Mouse (Mus musculus) lung, embryonic 14.5 days (tissue): Measurements from ENCODE around the gene Vps37d. TPM values are rescaled to one million over a fixed set of nuclear protein-coding genes. Genes with fewer than 3 reads are reported as not detected.
"Not testable (repeated sequence)": the region's sequence is repeated elsewhere in the genome, so short reads cannot be mapped to it uniquely, and the experiment has no call there.

Experiments used
- ATAC-seq: fragments of 200-750 bp; cut with Nextera tagmentation; 2 replicates; pipeline ENCODE4 v1.8.0; 2017; ENCODE audit warnings: mild to moderate bottlenecking, moderate TSS enrichment, moderate library complexity; ENCODE audit not compliant: insufficient read depth
- DNase-seq: peaks from one replicate; pipeline ENCODE4 v3.0.0-alpha.2; 2015
- H3K27ac ChIP-seq: fragments of 300-500 bp; sonication (generic); 2 replicates; pipeline ENCODE4 v1.5.1; 2014; ENCODE audit warnings: low read depth, mild to moderate bottlenecking, moderate library complexity
- H3K27me3 ChIP-seq: fragments of 300-500 bp; sonication (generic); 2 replicates; pipeline ENCODE4 v1.6.1; 2014; ENCODE audit warnings: low read length, control low read depth; ENCODE audit not compliant: insufficient read depth
- H3K36me3 ChIP-seq: fragments of 300-500 bp; sonication (generic); 2 replicates; pipeline ENCODE4 v1.6.1; 2014; ENCODE audit warnings: control low read depth; ENCODE audit not compliant: insufficient read depth
- H3K4me1 ChIP-seq: fragments of 300-500 bp; sonication (generic); 2 replicates; pipeline ENCODE4 v1.6.1; 2014; ENCODE audit warnings: antibody characterized with exemption, control low read depth; ENCODE audit not compliant: insufficient read depth
- H3K4me2 ChIP-seq: fragments of 300-500 bp; sonication (generic); 2 replicates; pipeline ENCODE4 v1.6.1; 2014; ENCODE audit warnings: mild to moderate bottlenecking
- H3K4me3 ChIP-seq: fragments of 300-500 bp; sonication (generic); 2 replicates; pipeline ENCODE4 v1.5.1; 2014; ENCODE audit warnings: low read depth, low read length
- H3K9ac ChIP-seq: fragments of 300-500 bp; sonication (generic); 2 replicates; pipeline ENCODE4 v1.6.1; 2014
- H3K9me3 ChIP-seq: fragments of 300-500 bp; sonication (generic); 2 replicates; pipeline ENCODE4 v1.6.1; 2016; ENCODE audit warnings: low read depth, low read length, control low read depth
- CTCF ChIP-seq: IDR thresholded peaks from 2 replicates; pipeline ENCODE4 v1.5.1; 2016; ENCODE audit warnings: antibody characterized with exemption, low read depth
- WGBS: fragments of 180-500 bp; shearing (Covaris S2); extraction: QIAGEN DNeasy Blood & Tissue Kit; methylation state at CpG from one replicate; pipeline ENCODE4 v1.1.7; 2014; 5-methylcytosine and 5-hydroxymethylcytosine counted together
- polyA plus RNA-seq: library from polyadenylated mRNA; unstranded; fragments of >200 nt; fragmentation: Nextera tagmentation; extraction: Ambion mirVana; gene quantifications from 2 replicates; pipeline ENCODE4 v1.2.1, GENCODE M21; 2014

Vps37d gene
- polyA plus RNA-seq, 1 experiment from 2014 or later: 7.1 TPM

- ATAC-seq (no peak), DNase-seq (no peak)
- Histone ChIP-seq H3K4me3 (no peak overlapping the region), H3K9me3 (no peaks in the 10 kb centered on the region), H3K9ac (no peak overlapping the region), H3K27me3 (no peaks in the 10 kb centered on the region), H3K4me1 (peaks cover 4% of the 10 kb centered on the region; the same call in 1 of the 2 replicates), H3K36me3 (peaks cover 4% of the 10 kb centered on the region; the same call in 1 of the 2 replicates), H3K27ac (no peak overlapping the region), H3K4me2 (no peak overlapping the region)
- WGBS: 62% methylated on average over 4 of the region's 4 CpGs
- TF ChIP-seq CTCF: peak; percentile 15; the same call in 1 of the 2 replicates
Measured at GRCm38 (mm10) chr5:135075655-135076054, 2.4 kb downstream of the Vps37d start.

GRCm38 (mm10) chr5:135073349-135074150 is 4.5 kb downstream of the Vps37d start:
- H3K4me3 ChIP-seq: no peak overlapping the region
- H3K27ac ChIP-seq: no peak overlapping the region
- ATAC-seq: no peak
- H3K9ac ChIP-seq: peak overlapping the region; percentile 32
- TF ChIP-seq CTCF: no peak
- no peaks in the 10 kb centered on the region for H3K9me3 ChIP-seq
- peaks cover 4% of the 10 kb centered on the region; the same call in 1 of the 2 replicates for H3K4me1 ChIP-seq
- H3K4me2 ChIP-seq: peak overlapping the region; percentile 26; the same call in 1 of the 2 replicates
- DNase-seq: no peak
- H3K36me3 ChIP-seq: peaks cover 4% of the 10 kb centered on the region; the same call in 1 of the 2 replicates
- H3K27me3 ChIP-seq: no peaks in the 10 kb centered on the region
- WGBS: 22% methylated on average over 26 of the region's 26 CpGs

- H3K9ac ChIP-seq: no peak overlapping the region
- ATAC-seq (no peak), DNase-seq (no peak)
- no peak overlapping the region for H3K27ac ChIP-seq
- H3K4me1 ChIP-seq: peaks cover 4% of the 10 kb centered on the region; the same call in 1 of the 2 replicates
- H3K9me3 ChIP-seq: no peaks in the 10 kb centered on the region
- H3K4me3 ChIP-seq: no peak overlapping the region
- TF ChIP-seq CTCF: no peak
- no peaks in the 10 kb centered on the region for H3K27me3 ChIP-seq
- H3K36me3 ChIP-seq: peaks cover 4% of the 10 kb centered on the region; the same call in 1 of the 2 replicates
- 64% methylated on average over 6 of the region's 6 CpGs for WGBS
- no peak overlapping the region for H3K4me2 ChIP-seq
Measured at GRCm38 (mm10) chr5:135072720-135073119, 5.3 kb downstream of the Vps37d start.

GRCm38 (mm10) chr5:135072061-135072460 is 6.0 kb downstream of the Vps37d start:
- DNase-seq (no peak), ATAC-seq (no peak)
- Histone ChIP-seq H3K9me3 (no peaks in the 10 kb centered on the region), H3K9ac (no peak overlapping the region), H3K4me2 (no peak overlapping the region), H3K4me1 (peaks cover 4% of the 10 kb centered on the region; the same call in 1 of the 2 replicates), H3K4me3 (no peak overlapping the region), H3K27me3 (no peaks in the 10 kb centered on the region), H3K27ac (no peak overlapping the region), H3K36me3 (peaks cover 4% of the 10 kb centered on the region; the same call in 1 of the 2 replicates)
- 95% methylated on average over 2 of the region's 2 CpGs for WGBS
- no peak for TF ChIP-seq CTCF

GRCm38 (mm10) chr5:135070448-135070847 is 7.6 kb downstream of the Vps37d start:
- H3K9ac ChIP-seq: no peak overlapping the region
- 82% methylated on average over 3 of the region's 3 CpGs for WGBS
- no peak for ATAC-seq
- no peaks in the 10 kb centered on the region for H3K9me3 ChIP-seq
- H3K4me3 ChIP-seq: no peak overlapping the region
- no peak for TF ChIP-seq CTCF
- no peak overlapping the region for H3K4me2 ChIP-seq
- DNase-seq: no peak
- peaks cover 7% of the 10 kb centered on the region; the same call in 1 of the 2 replicates for H3K36me3 ChIP-seq
- no peak overlapping the region for H3K27ac ChIP-seq
- no peaks in the 10 kb centered on the region for H3K27me3 ChIP-seq
- H3K4me1 ChIP-seq: peaks cover 4% of the 10 kb centered on the region; the same call in 1 of the 2 replicates

GRCm38 (mm10) chr5:135066008-135066407 is 12.1 kb downstream of the Vps37d start:
- WGBS: 88% methylated on average over 3 of the region's 3 CpGs
- ATAC-seq: no peak
- no peak overlapping the region for H3K4me2 ChIP-seq
- peaks cover 14% of the 10 kb centered on the region for H3K36me3 ChIP-seq
- H3K9me3 ChIP-seq: no peaks in the 10 kb centered on the region
- TF ChIP-seq CTCF: no peak
- no peak overlapping the region for H3K27ac ChIP-seq
- H3K27me3 ChIP-seq: no peaks in the 10 kb centered on the region
- 0 out of 2 replicates have a peak, but pooled peaks cover 8% of the 10 kb centered on the region for H3K4me1 ChIP-seq
- no peak overlapping the region for H3K9ac ChIP-seq
- H3K4me3 ChIP-seq: no peak overlapping the region
- no peak for DNase-seq

DNA sequence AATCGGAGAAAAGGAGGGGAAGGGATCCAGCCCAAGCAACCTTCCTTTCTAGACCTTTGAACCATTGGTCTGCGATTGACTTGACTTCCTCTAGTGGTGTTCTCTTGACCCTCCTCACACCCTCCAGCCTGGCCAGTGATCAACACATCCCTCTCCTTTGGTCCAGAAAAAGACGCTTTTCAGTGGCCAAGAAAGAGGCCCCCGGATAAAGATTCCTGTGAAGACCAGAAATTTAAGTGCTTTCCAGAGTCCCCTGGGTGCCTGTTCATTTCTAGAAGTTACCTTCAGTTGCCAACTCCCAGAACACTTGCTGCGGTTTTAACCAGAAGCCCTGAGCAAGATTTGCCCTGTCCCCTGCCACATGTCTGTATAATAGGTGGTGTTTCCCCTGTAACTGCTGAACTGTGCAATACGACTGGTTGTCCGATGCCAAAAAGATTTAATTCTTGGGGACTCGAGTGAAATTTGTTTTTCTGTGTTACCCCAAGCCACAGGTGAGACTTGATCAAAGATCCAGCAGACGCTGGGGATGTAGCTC is 13.1 kb downstream of the Vps37d start, which contains the start of gene Bud23:
Bud23 (minus strand) TSS at position 51 of the 538 bp plus-strand sequence.
- peaks cover 24% of the 10 kb centered on the region for H3K36me3 ChIP-seq
- H3K27me3 ChIP-seq, H3K9me3 ChIP-seq, DNase-seq, H3K27ac ChIP-seq, H3K4me1 ChIP-seq, ATAC-seq: not testable (repeated sequence)
- WGBS: 69% methylated on average over 9 of the region's 9 CpGs
- H3K9ac ChIP-seq: peak within 1 kb of the TSS; percentile 81
- H3K4me2 ChIP-seq: peak within 1 kb of the TSS; percentile 90
- H3K4me3 ChIP-seq: peak within 1 kb of the TSS; percentile 97
